Mouse (Mus musculus): Measurements from ENCODE around the gene Fbxo24.

Fbxo24 gene

DNA sequence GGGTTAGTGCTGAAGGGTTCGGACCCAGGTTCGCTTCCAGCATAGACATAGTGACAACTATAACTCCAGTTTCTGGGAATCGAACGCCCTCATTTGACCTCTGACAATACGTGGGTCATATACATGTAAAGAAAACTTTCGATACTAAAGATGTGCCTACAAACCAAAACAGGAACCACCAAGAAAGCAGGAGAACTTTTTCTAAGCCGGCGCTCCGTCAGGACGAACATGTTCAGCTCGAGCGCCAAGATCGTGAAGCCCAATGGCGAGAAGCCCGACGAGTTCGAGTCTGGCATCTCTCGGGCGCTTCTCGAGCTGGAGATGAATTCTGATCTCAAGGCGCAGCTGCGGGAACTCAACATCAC lies 27.5 kb downstream of the Fbxo24 start:
- no peak for DNase-seq (ENCODE audit: low read depth, low spot score)

- peak; percentile 99 for DNase-seq (ENCODE audit: low read depth, low spot score)
Measured at GRCm38 (mm10) chr5:137600619-137601364, 28.0 kb downstream of the Fbxo24 start, which contains the start of gene Mospd3. Gene Mospd3 (minus strand): TSS chr5:137601058.

DNA sequence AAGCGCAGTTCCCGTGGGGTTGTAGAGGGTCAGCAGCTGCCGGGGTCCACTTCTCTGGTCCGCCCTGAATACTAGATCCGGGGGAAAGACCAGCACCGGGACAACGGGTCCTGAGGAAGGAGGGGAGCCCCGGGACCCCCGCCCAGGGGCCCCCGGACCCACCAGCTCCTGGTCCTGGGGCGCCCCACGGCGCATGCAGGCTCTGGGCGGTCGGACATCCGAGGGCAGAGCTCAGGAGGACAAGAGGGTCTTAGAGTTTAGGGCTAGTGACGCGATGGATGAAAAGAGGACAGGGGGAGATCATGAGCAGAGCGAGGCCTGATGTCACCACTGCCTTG lies 28.6 kb downstream of the Fbxo24 start:
- DNase-seq (ENCODE audit: low read depth, low spot score), result no peak

- no peak for DNase-seq (ENCODE audit: low read depth, low spot score)
Measured at GRCm38 (mm10) chr5:137599600-137599999, 29.2 kb downstream of the Fbxo24 start.

- DNase-seq (ENCODE audit: low read depth, low spot score), result no peak
Measured at GRCm38 (mm10) chr5:137598100-137598826, 30.5 kb downstream of the Fbxo24 start.

DNA sequence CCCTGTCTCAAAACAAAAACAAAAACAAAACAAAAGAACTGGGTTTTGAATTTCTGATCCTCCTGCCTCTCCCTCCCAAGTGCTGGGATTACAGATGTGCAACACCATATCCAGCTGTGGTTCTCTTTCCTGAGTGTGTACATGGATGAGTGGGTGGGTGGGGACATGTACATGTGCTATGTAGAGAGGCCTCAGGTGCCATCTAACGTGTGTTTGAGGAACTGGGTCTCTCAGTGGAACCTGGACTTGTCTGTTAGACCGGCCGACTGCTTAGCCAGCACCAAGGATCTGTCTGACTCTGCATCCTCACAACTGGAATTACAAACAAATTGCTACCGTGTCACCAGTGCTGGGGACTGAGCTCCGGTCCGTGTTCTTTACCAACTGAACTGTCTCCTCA lies 31.2 kb downstream of the Fbxo24 start:
- DNase-seq (ENCODE audit: low read depth, low spot score), result no peak

DNA sequence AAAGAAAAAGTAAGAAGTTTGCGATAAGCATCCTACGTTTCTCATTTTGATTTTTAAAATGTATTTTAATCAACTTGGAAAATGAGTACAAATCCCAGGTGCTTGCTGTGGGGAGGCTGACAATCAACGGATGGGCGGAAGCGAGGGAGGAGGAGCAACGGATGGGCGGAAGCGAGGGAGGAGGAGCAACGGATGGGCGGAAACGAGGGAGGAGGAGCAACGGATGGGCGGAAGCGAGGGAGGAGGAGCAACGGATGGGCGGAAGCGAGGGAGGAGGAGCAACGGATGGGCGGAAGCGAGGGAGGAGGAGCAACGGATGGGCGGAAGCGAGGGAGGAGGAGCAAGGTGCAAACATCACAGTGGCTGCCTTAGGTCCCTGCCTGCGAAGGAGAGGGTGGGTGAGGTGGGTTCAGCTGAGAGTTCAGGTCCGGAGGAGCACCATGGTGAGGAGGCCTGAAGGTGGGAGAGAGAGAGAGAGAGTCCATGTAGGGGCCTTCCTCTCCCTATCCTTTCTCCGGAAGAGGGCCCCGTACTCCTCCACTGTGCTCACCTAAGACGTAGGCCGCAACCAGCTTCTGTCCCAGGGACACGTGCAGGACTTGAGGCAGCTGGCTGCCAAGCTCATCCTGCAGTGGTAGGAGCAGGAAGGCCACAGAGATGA lies 32.1 kb downstream of the Fbxo24 start:
- no peak for DNase-seq (ENCODE audit: low read depth, low spot score)

DNA sequence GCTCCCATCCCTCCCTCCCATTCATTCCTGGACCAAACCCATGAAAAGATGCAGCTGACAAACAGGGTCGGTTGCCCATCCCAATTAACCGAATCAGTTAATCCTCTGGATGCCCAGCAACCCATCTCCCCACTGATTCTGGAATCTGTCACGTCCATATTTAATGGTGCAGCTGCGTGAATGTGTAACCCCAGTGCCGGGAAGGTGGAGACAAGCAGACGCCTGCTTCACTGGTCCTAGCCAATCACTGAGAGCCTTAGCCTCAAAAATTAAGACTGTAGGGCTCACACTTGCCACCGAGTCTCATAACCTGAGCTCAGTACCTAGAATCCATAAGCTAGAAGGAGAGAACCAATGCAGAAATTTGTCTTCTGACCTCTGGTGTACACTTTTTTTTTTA lies 32.9 kb downstream of the Fbxo24 start:
- no peak for DNase-seq (ENCODE audit: low read depth, low spot score)

DNA sequence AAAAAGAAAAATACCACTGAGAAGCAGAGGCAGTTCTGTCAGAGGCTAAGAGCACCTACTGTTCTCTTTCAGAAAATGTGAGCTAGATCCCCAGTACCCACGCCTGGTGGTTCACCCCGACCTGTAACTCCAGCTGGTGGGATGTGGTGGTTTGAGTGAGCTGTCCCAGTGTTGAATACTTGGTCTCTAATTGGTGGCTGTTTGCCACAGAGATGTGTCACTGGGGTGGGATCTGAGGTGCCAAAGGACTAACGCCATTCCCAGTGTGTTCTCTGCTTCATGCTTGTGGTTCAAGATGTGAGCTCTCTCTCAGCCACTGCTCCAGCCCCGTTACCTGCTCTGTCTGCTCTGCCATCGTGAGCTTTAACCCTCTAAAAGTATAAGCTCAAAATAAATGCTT lies 38.3 kb downstream of the Fbxo24 start:
- DNase-seq (ENCODE audit: low read depth, low spot score), result no peak

DNA sequence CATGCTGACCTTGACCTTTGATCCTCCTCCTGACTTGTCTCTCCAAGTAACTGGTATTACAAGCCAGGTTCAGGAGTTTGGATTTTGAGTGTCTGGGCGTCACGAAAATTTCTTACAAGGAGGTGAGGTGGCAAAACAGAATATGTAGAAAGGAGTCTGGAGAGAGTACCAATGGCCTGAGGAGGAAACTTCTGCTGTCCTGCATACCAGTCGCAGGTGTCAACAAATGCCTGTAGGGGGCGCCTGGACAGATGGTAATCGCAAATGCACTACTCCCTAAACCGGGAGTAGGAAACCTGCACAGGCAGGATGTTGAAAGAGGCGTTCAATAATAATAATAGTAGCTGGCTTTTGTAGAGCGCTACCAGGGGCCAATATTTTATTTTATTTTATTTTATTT lies 43.8 kb downstream of the Fbxo24 start:
- no peak for DNase-seq (ENCODE audit: low read depth, low spot score)

GRCm38 (mm10) chr5:137583670-137584169 lies 45.1 kb downstream of the Fbxo24 start:
- DNase-seq (ENCODE audit: low read depth, low spot score), result peak; percentile 61

- no peak for DNase-seq (ENCODE audit: low read depth, low spot score)
Measured at GRCm38 (mm10) chr5:137582702-137583101, 46.1 kb downstream of the Fbxo24 start.

GRCm38 (mm10) chr5:137580246-137580645 lies 48.6 kb downstream of the Fbxo24 start:
- DNase-seq (ENCODE audit: low read depth, low spot score), result no peak

- DNase-seq (ENCODE audit: low read depth, low spot score), result no peak
Measured at GRCm38 (mm10) chr5:137574470-137574901, 54.3 kb downstream of the Fbxo24 start.

DNA sequence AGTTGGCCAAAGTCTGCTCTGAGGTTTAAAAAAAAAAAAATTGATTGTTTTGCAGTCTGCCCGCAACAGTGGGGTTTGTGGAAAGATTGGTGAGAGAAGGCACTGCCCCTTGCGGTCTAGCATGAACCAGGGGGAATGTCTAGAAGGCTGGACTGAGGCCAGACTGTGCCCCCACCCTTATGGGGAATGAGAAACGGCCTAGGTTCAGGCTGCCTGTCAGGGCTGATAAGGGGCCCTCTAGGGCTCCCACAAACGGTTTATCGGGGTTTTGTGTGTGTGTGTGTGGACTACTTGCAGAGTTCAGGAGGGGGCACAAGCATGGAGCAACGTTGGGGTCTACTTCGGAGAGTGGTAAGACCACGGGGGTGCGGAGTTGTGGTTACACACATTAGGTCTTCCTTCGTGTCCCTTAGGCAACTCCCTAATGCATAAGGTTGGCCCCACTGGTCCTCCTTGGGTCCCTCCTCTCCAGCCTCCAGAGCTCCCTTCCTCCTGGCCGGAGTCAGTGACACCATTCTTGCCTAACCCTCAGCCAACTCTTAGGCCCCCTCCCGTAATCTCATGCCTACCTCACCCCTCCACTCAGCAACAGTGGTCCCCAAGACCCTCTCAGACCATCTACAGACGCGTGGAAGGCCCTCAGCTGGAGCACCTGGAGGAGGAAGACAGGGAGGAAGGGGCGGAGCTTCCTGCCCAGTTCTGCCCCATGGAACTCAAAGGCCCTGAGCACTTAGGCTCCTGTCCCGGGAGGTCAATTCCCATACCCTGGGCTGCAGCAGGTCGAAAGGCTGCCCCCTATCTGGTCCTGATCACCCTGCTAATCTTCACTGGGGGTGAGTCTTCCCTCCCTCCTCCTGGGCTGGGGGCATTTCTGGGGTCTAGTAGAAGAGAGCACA lies 57.9 kb downstream of the Fbxo24 start:
- DNase-seq (ENCODE audit: low read depth, low spot score), result no peak

GRCm38 (mm10) chr5:137570181-137570580 lies 58.6 kb downstream of the Fbxo24 start:
- DNase-seq (ENCODE audit: low read depth, low spot score), result no peak

GRCm38 (mm10) chr5:137569665-137570064 lies 59.1 kb downstream of the Fbxo24 start, which contains the start of gene Tfr2:
Gene Tfr2 (plus strand): TSS chr5:137569840.
- no peak for DNase-seq (ENCODE audit: low read depth, low spot score)

DNA sequence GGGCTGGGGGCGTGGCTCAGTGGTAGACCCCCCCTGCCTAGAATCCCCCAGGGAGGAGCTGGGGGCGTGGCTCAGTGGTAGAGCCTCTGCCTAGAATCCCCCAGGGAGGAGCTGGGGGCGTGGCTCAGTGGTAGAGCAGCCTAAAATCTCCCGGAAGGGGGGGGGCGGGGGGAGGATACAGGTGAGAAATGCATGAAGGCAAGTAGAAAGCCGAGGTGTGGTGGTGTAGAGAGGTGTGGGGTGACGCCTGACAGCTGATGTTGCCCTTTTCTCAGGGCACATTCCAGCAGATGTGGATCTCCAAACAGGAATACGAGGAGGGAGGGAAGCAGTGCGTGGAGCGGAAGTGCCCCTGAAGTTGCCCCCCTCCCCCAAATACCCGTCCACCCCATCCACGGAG lies 59.8 kb downstream of the Fbxo24 start:
- DNase-seq (ENCODE audit: low read depth, low spot score), result no peak

GRCm38 (mm10) chr5:137568223-137568798 lies 60.5 kb downstream of the Fbxo24 start:
- DNase-seq (ENCODE audit: low read depth, low spot score), result no peak

DNA sequence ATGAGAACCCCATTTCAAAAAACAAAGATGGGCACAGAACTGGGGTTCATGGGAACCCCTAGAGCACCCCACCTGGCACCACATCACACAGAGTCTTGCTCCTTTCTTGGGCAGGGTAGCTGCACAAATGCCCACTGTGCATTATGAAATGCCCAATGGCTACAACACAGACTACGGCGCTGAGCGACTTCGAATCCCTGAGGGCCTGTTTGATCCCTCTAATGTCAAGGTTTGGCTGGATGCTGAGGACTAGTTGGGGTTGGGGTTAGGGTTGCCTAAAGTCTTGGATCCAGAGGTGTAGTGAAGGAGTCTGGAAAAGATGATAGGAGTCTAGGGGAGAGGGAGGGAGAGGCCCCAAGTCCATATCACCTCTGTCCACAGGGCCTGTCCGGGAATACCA lies 62.4 kb downstream of the Fbxo24 start:
- no peak for DNase-seq (ENCODE audit: low read depth, low spot score)

GRCm38 (mm10) chr5:137565744-137566143 lies 63.1 kb downstream of the Fbxo24 start:
- DNase-seq (ENCODE audit: low read depth, low spot score), result no peak
